Mouse (Mus musculus) forebrain, embryonic 13.5 days (tissue): Measurements from ENCODE around the gene Lce3e. TPM values are rescaled to one million over a fixed set of nuclear protein-coding genes. Genes with fewer than 3 reads are reported as not detected.

ENCODE experiments used
- ATAC-seq: fragments of 200-750 bp; cut with Nextera tagmentation; 2 replicates; pipeline ENCODE4 v1.8.0; 2017
- H3K27ac ChIP-seq: fragments of 300-500 bp; sonication (generic); 2 replicates; pipeline ENCODE4 v1.5.1; 2015; ENCODE audit warnings: inconsistent platforms, mild to moderate bottlenecking, moderate library complexity
- H3K27me3 ChIP-seq: fragments of 300-500 bp; sonication (generic); 2 replicates; pipeline ENCODE4 v1.6.1; 2015; ENCODE audit warnings: mild to moderate bottlenecking, inconsistent platforms
- H3K36me3 ChIP-seq: fragments of 300-500 bp; sonication (generic); 2 replicates; pipeline ENCODE4 v1.6.1; 2015; ENCODE audit warnings: mild to moderate bottlenecking, inconsistent platforms; ENCODE audit not compliant: poor library complexity, severe bottlenecking
- H3K4me1 ChIP-seq: fragments of 300-500 bp; sonication (generic); 2 replicates; pipeline ENCODE4 v1.6.1; 2015; ENCODE audit warnings: inconsistent platforms
- H3K4me2 ChIP-seq: fragments of 300-500 bp; sonication (generic); 2 replicates; pipeline ENCODE4 v1.6.1; 2015; ENCODE audit warnings: inconsistent platforms, mild to moderate bottlenecking, moderate library complexity
- H3K4me3 ChIP-seq: fragments of 300-500 bp; sonication (generic); 2 replicates; pipeline ENCODE4 v1.5.1; 2015; ENCODE audit warnings: mild to moderate bottlenecking, inconsistent platforms
- H3K9ac ChIP-seq: fragments of 300-500 bp; sonication (generic); 2 replicates; pipeline ENCODE4 v1.6.1; 2015; ENCODE audit warnings: mild to moderate bottlenecking, inconsistent platforms
- H3K9me3 ChIP-seq: fragments of 300-500 bp; sonication (generic); replicated peaks from 2 replicates; pipeline ENCODE4 v1.6.1; 2016; ENCODE audit warnings: inconsistent platforms
- WGBS: fragments of 180-500 bp; shearing (Covaris S2); methylation state at CpG from one replicate; pipeline ENCODE4 v1.1.7; 2015; 5-methylcytosine and 5-hydroxymethylcytosine counted together
- polyA plus RNA-seq: library from polyadenylated mRNA; unstranded; fragments of >200 nt; fragmentation: Nextera tagmentation; extraction: Ambion mirVana; gene quantifications from 2 replicates; pipeline ENCODE4 v1.2.1, GENCODE M21; 2015

The Lce3e gene
- polyA plus RNA-seq, 1 experiment from 2014 or later, result not detected

GRCm38 (mm10) chr3:93015460-93016104, 48.7 kb downstream of the Lce3e start, which contains the start of gene Crct1:
Gene Crct1, minus strand, starts transcription at chr3:93015687.
- 53% methylated on average over 4 of the region's 4 CpGs for WGBS
- Histone ChIP-seq H3K9me3 (no peaks in the 10 kb centered on the region), H3K4me2 (peak within 1 kb of the TSS; percentile 82), H3K27me3 (no peaks in the 10 kb centered on the region), H3K27ac (no peak within 1 kb of the TSS; the same call in 1 of the 2 replicates), H3K36me3 (no peaks in the 10 kb centered on the region), H3K4me1 (peaks cover 3% of the 10 kb centered on the region; the same call in 1 of the 2 replicates), H3K4me3 (peak within 1 kb of the TSS; percentile 49), H3K9ac (peak within 1 kb of the TSS; percentile 67)
- no peak for ATAC-seq

Other genes starting within 250 kb of the Lce3e start
- not detected in 2 replicates for gene Lce1f, start 246.7 kb upstream of the Lce3e start, polyA plus RNA-seq
- not detected in 2 replicates for gene Gm38119, start 228.0 kb upstream of the Lce3e start, polyA plus RNA-seq
- gene Lce1g, start 214.7 kb upstream of the Lce3e start, polyA plus RNA-seq, result not detected in 2 replicates
- gene Lce1h, start 202.0 kb upstream of the Lce3e start, polyA plus RNA-seq, result not detected in 2 replicates
- not detected in 2 replicates for gene Lce1i, start 188.2 kb upstream of the Lce3e start, polyA plus RNA-seq
- gene Lce1j, start 176.5 kb upstream of the Lce3e start, polyA plus RNA-seq, result not detected in 2 replicates
- not detected in 2 replicates for gene Lce1k, start 159.2 kb upstream of the Lce3e start, polyA plus RNA-seq
- not detected in 2 replicates for gene Kprp, start 139.8 kb upstream of the Lce3e start, polyA plus RNA-seq
- not detected in 2 replicates for gene Lce1l, start 115.8 kb upstream of the Lce3e start, polyA plus RNA-seq
- not detected in 2 replicates for gene 2310050C09Rik, start 96.8 kb upstream of the Lce3e start, polyA plus RNA-seq
- gene Lce3a, start 40.8 kb upstream of the Lce3e start, polyA plus RNA-seq, result not detected in 2 replicates
- gene Lce3b, start 34.1 kb upstream of the Lce3e start, polyA plus RNA-seq, result not detected in 2 replicates
- gene Lce3c, start 22.6 kb upstream of the Lce3e start, polyA plus RNA-seq, result not detected in 2 replicates
- not detected in 2 replicates for gene Lce3d, start 9.7 kb upstream of the Lce3e start, polyA plus RNA-seq
- not detected in 2 replicates for gene Lce3f, start 25.2 kb downstream of the Lce3e start, polyA plus RNA-seq
- gene Crct1, start 48.6 kb downstream of the Lce3e start, polyA plus RNA-seq, result not detected in 2 replicates
- not detected in 2 replicates for gene Lce1m, start 52.0 kb downstream of the Lce3e start, polyA plus RNA-seq
- not detected in 2 replicates for gene Gm4858, start 101.8 kb downstream of the Lce3e start, polyA plus RNA-seq
- gene Crnn, start 177.7 kb downstream of the Lce3e start, polyA plus RNA-seq, result not detected in 2 replicates
- gene Flg2, start 230.2 kb downstream of the Lce3e start, polyA plus RNA-seq, result not detected in 2 replicates